25 mouse cellular contexts compared by ENCODE assay signal in genomic region chr1:7318850-7319249, GRCm38 (mm10).
DNase-seq lines count a peak whose midpoint lies in the region; ATAC-seq and TF ChIP-seq lines count a peak whose summit lies in the region.
"Had no signal": no experiment of that assay in that cellular context is flagged by ENCODE, and none has a peak within 500 bp of the region (broad histone marks: within the 10 kb centered on the region; RNA-seq: fewer than 3 reads in every experiment).

No protein-coding gene starts in this region.

- H3K9me3 ChIP-seq in forebrain, embryonic 13.5 days (replicated peaks) = no peaks in the 10 kb centered on the region
- no peaks in the 10 kb centered on the region for H3K9me3 ChIP-seq in forebrain, postnatal 0 days (ENCODE audit: low read length)
- no peaks in the 10 kb centered on the region for H3K9me3 ChIP-seq in neural tube, embryonic 12.5 days
- no peaks in the 10 kb centered on the region for H3K9me3 ChIP-seq in neural tube, embryonic 13.5 days
- H3K9me3 ChIP-seq: G1E; limb, embryonic 13.5 days; lung, embryonic 15.5 days had no signal

- peak; percentile 65; the same call in 1 of the 2 replicates for ATAC-seq in forebrain, embryonic 13.5 days
- ATAC-seq in forebrain, postnatal 0 days = no peak; the same call in 1 of the 2 replicates
- peak; percentile 71 for ATAC-seq in neural tube, embryonic 12.5 days (ENCODE audit: low FRiP score, low read depth)
- ATAC-seq in neural tube, embryonic 13.5 days (ENCODE audit: low read depth) = peak; percentile 95
- no peak for ATAC-seq in granulocyte monocyte progenitor cell, adult 5-6 weeks (replicated peaks; ENCODE audit: poor library complexity, severe bottlenecking)
- ATAC-seq: intestine, embryonic 16.5 days had no signal

- no peak for TF ChIP-seq CTCF in forebrain, postnatal 0 days (IDR thresholded peaks at IDR 0.05; ENCODE audit: low read depth)

- H3K4me1 ChIP-seq in forebrain, embryonic 13.5 days = peaks cover 6% of the 10 kb centered on the region; the same call in 1 of the 2 replicates
- H3K4me1 ChIP-seq in forebrain, postnatal 0 days (ENCODE audit: insufficient read depth) = no peaks in the 10 kb centered on the region
- no peaks in the 10 kb centered on the region for H3K4me1 ChIP-seq in neural tube, embryonic 12.5 days
- H3K4me1 ChIP-seq in neural tube, embryonic 13.5 days (replicated peaks) = peaks cover 7% of the 10 kb centered on the region
- H3K4me1 ChIP-seq: limb, embryonic 13.5 days; lung, embryonic 15.5 days had no signal

- no peak overlapping the region for H3K4me3 ChIP-seq in forebrain, embryonic 13.5 days
- no peak overlapping the region for H3K4me3 ChIP-seq in forebrain, postnatal 0 days (ENCODE audit: low read depth, low read length)
- H3K4me3 ChIP-seq in neural tube, embryonic 12.5 days = no peak overlapping the region
- H3K4me3 ChIP-seq in neural tube, embryonic 13.5 days = no peak overlapping the region
- H3K4me3 ChIP-seq: gastrocnemius, adult 2 months; limb, embryonic 13.5 days; lung, embryonic 15.5 days had no signal

- no peak for DNase-seq in forebrain, postnatal 0 days
- no peak for DNase-seq in neural tube, embryonic 10.5 days (ENCODE audit: extremely low spot score, low spot score)
- no peak for DNase-seq in kidney, postnatal 36 days
- DNase-seq: adrenal gland, postnatal 10 days; cerebellum, adult 11 months; cerebellum, adult 9-10 months; cerebellum, postnatal 36 days; gastrocnemius, adult 2 months; heart, postnatal 14 days; kidney, postnatal 14 days; lung, postnatal 36 days; right cerebral cortex, postnatal 4 days; thymus, adult 18-20 months; thymus, postnatal 25 days had no signal

- H3K36me3 ChIP-seq in forebrain, embryonic 13.5 days (ENCODE audit: poor library complexity, severe bottlenecking) = no peaks in the 10 kb centered on the region
- H3K36me3 ChIP-seq in forebrain, postnatal 0 days (ENCODE audit: insufficient read depth) = no peaks in the 10 kb centered on the region
- H3K36me3 ChIP-seq in neural tube, embryonic 12.5 days = no peaks in the 10 kb centered on the region
- H3K36me3 ChIP-seq in neural tube, embryonic 13.5 days = no peaks in the 10 kb centered on the region
- H3K36me3 ChIP-seq: G1E; limb, embryonic 13.5 days; lung, embryonic 15.5 days had no signal

- H3K4me2 ChIP-seq in forebrain, embryonic 13.5 days = no peak overlapping the region
- H3K4me2 ChIP-seq in forebrain, postnatal 0 days (ENCODE audit: low read depth) = no peak overlapping the region
- no peak overlapping the region for H3K4me2 ChIP-seq in neural tube, embryonic 12.5 days (replicated peaks)
- H3K4me2 ChIP-seq in neural tube, embryonic 13.5 days = no peak overlapping the region
- H3K4me2 ChIP-seq: limb, embryonic 13.5 days; liver, embryonic 11.5 days; lung, embryonic 15.5 days; midbrain, embryonic 11.5 days had no signal

- WGBS in forebrain, embryonic 13.5 days = 40% methylated on average over 2 of the region's 2 CpGs
- WGBS in forebrain, postnatal 0 days = 32% methylated on average over 2 of the region's 2 CpGs
- WGBS in neural tube, embryonic 12.5 days = 62% methylated on average over 2 of the region's 2 CpGs
- 42% methylated on average over 2 of the region's 2 CpGs for WGBS in neural tube, embryonic 13.5 days

- no peak overlapping the region for H3K9ac ChIP-seq in forebrain, embryonic 13.5 days
- H3K9ac ChIP-seq in forebrain, postnatal 0 days = no peak overlapping the region
- H3K9ac ChIP-seq in neural tube, embryonic 12.5 days = no peak overlapping the region
- no peak overlapping the region for H3K9ac ChIP-seq in neural tube, embryonic 13.5 days
- H3K9ac ChIP-seq: limb, embryonic 13.5 days; lung, embryonic 15.5 days had no signal

- no peak overlapping the region for H3K27ac ChIP-seq in forebrain, embryonic 13.5 days
- no peak overlapping the region for H3K27ac ChIP-seq in forebrain, postnatal 0 days (ENCODE audit: low read depth, low read length)
- no peak overlapping the region for H3K27ac ChIP-seq in neural tube, embryonic 12.5 days
- H3K27ac ChIP-seq in neural tube, embryonic 13.5 days (replicated peaks) = no peak overlapping the region; the same call in 1 of the 2 replicates
- H3K27ac ChIP-seq: gastrocnemius, adult 2 months; limb, embryonic 13.5 days; lung, embryonic 15.5 days; stomach, postnatal 0 days had no signal

- H3K27me3 ChIP-seq in forebrain, embryonic 13.5 days = no peaks in the 10 kb centered on the region
- no peaks in the 10 kb centered on the region for H3K27me3 ChIP-seq in forebrain, postnatal 0 days (ENCODE audit: insufficient read depth, low read length)
- H3K27me3 ChIP-seq in neural tube, embryonic 12.5 days (replicated peaks) = no peaks in the 10 kb centered on the region
- H3K27me3 ChIP-seq in neural tube, embryonic 13.5 days = no peaks in the 10 kb centered on the region
- H3K27me3 ChIP-seq: limb, embryonic 13.5 days; lung, embryonic 15.5 days had no signal

Comparison
In these comparisons a context has a peak if more than half of its experiments do, and no peak if none do; other contexts are left out.
1. ATAC-seq: peak in forebrain, embryonic 13.5 days (single experiment), neural tube, embryonic 12.5 days (single experiment) and neural tube, embryonic 13.5 days (single experiment); none in forebrain, postnatal 0 days (single experiment) and granulocyte monocyte progenitor cell, adult 5-6 weeks (single experiment).